Mouse (Mus musculus): ENCODE measurements at regions not wholly inside any gene's neighbourhood (a gene's known extent, or its start where the extent isn't known, plus 50 kb on each side); places are given as distances from the start of the nearest gene placed in this dataset.

- TF ChIP-seq CTCF (IDR thresholded peaks at IDR 0.05; ENCODE audit: low read depth) (no peak), EP300 (IDR thresholded peaks at IDR 0.05; ENCODE audit: low read depth) (no peak)
Measured at GRCm38 (mm10) chr11:111699862-111700261, 633.9 kb downstream of the Kcnj2 start.

Data from liver, embryonic 14.5 days (tissue).